Mouse (Mus musculus): ENCODE results near the gene Btbd35f21. TPM values are rescaled to one million over a fixed set of nuclear protein-coding genes. Genes with fewer than 3 reads are reported as not detected.
"Not testable (repeated sequence)": the region's sequence is repeated elsewhere in the genome, so short reads cannot be mapped to it uniquely, and the experiment has no call there.

Btbd35f21 gene
- polyA plus RNA-seq (2015; fragmentation: Nextera tagmentation; extraction: Ambion mirVana), result not detected in 2 replicates

DNA sequence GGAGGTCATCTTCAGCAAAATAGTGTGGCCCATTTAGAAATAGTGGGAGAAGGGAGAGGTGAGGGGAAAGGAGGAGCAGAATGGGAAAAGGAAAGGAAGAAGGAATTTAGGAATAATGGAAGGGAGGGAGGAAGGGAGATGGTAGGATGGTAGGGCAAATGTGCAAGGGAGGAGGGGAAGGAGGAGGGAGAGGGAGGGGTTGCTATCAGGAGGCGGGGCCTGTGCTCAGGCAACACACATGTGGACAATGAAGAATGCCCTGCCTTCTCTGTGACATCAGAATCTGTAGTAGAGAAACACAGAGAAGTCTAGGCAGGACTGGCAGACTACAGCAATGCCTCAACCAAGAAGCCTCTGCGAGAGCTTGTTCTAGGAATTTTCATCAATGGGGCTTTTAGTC is at the start of gene Btbd35f21:
Btbd35f21 (plus strand) TSS at position 301 of the 400 bp plus-strand sequence.
- H3K9ac ChIP-seq; H3K9me3 ChIP-seq; H3K4me3 ChIP-seq (replicated peaks); H3K36me3 ChIP-seq; H3K27ac ChIP-seq; H3K4me2 ChIP-seq; H3K27me3 ChIP-seq (replicated peaks); H3K4me1 ChIP-seq; ATAC-seq (ENCODE audit: insufficient read depth, low FRiP score, low read depth): not testable (repeated sequence)
- WGBS, result 83% methylated on average over 1 of the region's 2 CpGs

Other genes with a start within 250 kb of the Btbd35f21 start
- gene Btbd35f1, start 166.1 kb upstream of the Btbd35f21 start, polyA plus RNA-seq (2015; fragmentation: Nextera tagmentation; extraction: Ambion mirVana), result not detected in 2 replicates
- gene Gm5926, start 75.4 kb upstream of the Btbd35f21 start, polyA plus RNA-seq (2015; fragmentation: Nextera tagmentation; extraction: Ambion mirVana), result not detected in 2 replicates
- gene Btbd35f30, start 168.5 kb downstream of the Btbd35f21 start, polyA plus RNA-seq (2015; fragmentation: Nextera tagmentation; extraction: Ambion mirVana), result not detected in 2 replicates
- gene Gm21789, start 215.7 kb downstream of the Btbd35f21 start, polyA plus RNA-seq (2015; fragmentation: Nextera tagmentation; extraction: Ambion mirVana), result not detected in 2 replicates
- not detected in 2 replicates for gene Btbd35f5, start 247.8 kb downstream of the Btbd35f21 start, polyA plus RNA-seq (2015; fragmentation: Nextera tagmentation; extraction: Ambion mirVana)

All from stomach, embryonic 15.5 days (tissue).